Mouse (Mus musculus) cerebellum, postnatal 36 days (tissue): ENCODE results near the gene Gins1.
"Not testable (repeated sequence)": the region's sequence is repeated elsewhere in the genome, so short reads cannot be mapped to it uniquely, and the experiment has no call there.

Source experiments
- DNase-seq, 2 experiments: peaks; one replicate each; pipeline ENCODE4 v3.0.0; 2021 to 2022; ENCODE audit warnings: mixed read lengths in 2 of 2

Gins1 gene

DNA sequence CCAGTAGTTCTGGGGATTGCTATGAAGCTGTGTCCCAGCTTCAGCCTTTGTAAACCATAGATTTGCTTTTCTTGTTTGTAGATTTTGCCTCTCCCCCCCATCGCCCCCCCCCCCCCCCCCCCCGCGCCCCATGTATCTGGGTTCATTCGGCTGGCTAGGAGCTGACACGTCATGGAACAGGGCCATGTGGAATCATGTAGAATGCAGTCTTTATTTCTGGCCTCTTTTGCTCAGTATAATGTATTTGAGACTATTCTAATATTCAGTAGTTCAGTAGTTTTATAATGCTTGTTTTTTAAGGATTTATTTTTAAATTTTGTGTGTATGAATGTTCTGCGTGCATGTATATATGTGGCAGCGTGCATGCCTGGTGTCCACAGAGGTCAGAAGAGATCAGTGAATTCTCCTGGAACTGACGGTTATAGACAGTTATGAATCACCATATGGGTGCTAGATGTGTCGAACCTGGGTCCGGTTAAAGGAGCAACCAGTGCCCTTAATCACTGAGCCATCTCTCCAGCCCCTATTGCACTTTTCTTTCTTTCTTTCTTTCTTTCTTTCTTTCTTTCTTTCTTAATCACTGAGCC is 5.2 kb downstream of the Gins1 start:
- DNase-seq: no peak

DNA sequence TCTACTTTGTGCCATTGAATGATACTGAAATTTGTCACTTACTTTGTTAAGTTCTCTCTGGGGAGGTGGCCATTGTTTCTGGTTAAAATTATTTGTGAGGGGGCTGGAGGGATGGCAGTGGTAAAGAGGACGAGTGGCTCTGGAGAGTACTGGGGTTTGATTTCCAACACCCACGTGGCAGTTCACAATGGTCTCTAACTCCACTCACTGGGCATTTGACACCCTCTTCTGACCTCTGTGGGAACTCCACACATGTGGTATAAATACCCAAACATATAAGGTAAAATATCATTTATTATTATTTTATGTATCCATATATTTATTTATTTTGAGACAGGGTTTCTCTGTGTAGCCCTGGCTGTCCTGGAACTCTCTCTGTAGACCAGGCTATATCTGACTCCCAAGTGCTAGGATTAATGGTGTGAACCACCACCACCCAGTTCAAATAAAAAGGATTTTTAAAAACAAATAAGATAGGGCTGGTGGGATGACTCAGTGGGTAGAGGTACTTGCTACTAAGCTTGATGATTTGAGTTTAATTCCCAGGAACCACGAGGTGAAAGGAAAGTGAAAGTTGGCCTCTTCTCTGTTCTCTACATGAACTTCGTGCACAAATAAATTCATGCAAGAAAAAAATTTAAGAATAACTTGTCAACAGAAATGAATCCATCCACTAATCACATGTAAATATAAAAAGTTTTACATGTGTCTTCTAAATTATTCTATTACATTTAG is 9.7 kb downstream of the Gins1 start:
- DNase-seq: no peak

DNA sequence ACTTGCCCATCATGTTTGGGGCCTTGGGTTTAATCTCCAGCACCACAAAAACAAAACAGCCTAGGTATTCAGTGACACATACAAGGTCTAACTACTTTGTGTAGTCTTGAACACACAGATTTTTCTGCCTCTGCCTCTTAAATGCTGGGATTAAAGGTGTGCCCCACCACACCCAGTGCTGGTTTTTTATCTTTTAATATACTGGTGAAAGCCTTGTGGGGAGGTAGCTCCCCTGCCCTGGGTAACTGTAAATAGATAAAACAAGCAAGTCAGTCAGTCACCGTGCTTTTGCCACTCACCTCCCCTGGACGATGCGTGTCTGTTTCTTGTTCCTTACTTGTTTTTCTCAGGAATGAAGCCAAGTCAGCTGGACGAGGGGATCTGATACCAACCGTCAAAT is 10.6 kb downstream of the Gins1 start:
- DNase-seq: no peak

DNA sequence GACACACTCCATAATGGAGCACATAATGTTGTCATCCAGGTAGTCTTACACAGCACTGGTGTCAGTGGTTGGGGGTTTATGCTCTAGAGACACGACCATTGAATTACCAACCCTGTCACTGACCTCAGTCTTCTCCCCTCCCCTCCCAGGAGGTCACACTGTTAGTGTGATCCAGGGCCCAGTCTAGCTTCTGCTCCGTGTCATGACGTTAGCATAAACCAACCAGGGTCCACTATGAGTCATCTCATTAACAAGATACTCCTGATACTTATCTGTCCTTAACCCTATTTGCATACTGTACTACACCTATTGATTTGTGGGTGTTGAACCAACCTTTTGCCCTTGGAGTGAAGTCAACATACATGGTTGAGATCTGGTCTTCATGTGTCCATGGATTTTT is 13.5 kb downstream of the Gins1 start:
- no peak for DNase-seq

DNA sequence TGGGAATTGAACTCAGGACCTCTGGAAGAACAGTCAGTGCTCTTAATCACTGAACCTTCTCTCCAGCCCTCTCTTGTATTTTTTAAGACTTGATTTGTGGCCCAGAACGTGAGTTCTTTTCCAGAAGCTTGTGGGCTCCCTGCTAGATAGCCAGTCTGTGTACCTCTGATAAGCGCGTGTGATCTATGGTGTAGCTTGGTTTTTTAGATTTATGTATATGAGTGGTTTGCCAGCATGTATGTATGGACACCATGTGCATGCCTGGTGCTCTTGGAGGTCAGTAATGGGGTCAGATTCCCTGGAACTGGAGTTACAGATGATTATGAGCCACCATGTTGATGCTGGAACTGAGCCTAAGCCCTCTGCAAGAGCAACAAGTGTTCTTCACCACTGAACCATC is 15.3 kb downstream of the Gins1 start:
- no peak for DNase-seq

DNA sequence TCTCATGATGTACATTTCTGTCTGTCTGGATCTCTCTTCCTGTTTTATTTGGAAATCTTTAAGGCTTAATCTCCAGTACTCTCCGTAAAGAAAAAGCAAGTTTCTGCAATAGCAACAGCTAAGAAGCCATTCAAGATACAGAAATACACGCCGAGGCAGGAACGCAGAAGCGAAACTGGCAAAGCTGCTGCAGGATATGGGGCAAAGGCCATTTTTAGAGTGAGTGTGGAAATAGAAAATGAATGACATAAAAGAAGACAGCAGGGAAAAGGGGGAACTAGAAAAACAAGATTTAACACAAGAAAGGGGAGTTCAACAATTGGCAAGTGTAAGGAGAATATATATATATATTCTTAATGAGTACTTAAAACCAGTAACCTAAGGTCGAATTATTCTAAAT is 16.5 kb downstream of the Gins1 start:
- DNase-seq: no peak

DNA sequence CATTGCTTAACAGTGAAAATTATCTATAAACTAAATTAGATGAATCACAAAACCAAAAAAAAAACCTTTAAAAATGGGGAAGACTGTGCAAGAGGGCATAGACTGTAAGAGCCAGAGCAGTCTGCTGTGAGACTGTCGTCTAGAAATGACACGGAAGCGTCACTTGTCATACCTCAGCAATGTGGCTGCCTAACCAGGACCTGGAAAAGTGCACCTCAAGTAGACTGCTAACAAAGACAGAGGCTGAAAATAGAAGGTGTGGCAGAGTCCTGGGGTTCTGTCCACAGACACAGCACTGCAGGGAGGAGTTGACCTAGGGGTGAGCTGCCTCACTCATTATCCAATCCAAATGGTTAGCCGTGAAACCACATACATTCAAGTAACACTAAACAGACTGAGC is 17.0 kb downstream of the Gins1 start:
- no peak for DNase-seq

DNA sequence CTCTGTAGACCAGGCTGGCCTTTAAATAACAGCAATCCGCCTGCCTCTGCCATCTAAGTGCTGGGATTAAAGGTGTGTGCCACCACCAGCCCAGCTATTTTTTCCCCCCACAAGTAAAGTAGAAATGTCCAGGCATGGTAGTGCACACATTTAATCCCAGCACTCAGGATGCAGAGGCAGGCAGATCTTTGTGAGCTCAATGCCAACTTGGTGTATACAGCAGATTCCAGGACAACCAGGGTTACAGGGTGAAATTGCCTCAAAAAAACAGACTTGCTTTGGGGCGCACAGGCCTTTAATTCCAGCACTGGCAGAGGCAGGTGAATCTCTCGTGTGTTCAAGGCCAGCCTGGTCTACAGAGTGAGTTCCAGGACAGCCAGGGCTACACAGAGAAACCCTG is 17.8 kb downstream of the Gins1 start:
- no peak for DNase-seq

DNA sequence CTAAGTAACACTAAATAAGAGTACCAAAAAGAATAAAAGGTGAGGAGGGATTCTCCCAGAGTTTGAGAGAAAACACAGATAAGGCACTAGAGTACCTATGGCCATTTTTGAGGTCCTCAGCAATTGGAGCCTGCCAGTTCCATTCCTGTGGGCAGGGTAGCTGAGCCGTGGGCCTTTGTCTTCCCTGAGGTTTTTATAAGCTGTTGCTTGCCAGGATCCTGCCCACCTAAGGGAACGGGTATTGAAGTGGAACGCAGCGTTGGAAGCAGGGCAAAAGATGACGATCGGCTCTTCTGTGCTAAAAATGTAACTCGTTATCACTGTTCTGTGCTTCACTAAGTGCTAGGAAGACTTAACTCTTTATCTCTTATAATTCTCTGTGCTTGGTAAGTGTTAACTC is 18.3 kb downstream of the Gins1 start:
- no peak for DNase-seq

DNA sequence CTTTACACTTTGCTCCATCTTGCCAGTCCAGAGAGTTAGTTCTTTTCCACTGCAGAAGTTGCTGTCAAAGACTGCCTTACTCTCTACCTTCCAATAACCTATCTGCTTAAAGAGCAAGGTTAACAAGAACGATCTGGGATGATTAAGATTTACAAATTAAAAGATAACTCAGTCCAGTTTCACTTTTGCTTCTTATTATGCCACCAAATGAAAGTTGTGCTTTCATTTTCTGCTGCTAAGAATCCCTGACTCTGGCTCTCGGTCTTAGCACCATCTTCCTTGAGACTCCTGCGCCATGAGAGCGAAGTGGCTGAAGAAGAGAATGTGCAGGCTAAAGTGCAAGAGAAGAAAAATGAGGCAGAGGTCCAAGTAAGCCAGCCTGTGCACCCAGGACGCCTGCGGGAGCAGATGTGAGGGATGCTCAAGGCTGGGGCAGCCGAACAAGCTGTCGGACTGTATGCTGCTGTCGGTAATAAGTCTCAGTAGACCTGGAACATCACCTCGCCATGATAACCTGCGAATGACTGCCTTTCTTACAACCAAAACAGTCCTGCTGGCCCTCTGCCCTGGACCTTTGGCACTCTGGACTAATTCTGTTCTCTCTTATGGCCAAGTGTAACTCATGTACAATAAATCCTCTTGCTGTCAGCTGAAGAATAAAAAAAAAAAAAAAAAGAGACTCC is 22.0 kb downstream of the Gins1 start:
- DNase-seq: peak; percentile 40 to 51

DNA sequence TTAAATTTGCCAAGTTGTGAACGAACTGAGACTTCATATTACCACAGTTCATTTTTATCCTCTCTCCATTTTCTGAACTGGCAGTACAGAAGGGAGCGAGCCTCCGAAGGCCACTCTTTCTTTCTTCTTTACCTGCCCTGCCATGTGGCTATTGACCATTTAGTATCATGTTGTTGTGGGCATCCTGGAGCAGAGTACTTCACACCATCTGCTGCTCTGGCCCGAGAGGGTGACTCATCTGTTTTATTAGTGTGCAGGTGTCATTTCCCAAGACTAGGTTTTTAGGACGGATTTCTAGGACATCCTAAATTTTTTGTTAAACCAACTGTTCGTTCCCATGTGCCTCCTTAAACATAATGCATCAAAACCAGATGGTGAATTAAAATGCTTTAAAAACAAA is 24.0 kb downstream of the Gins1 start:
- peak; percentile 40 to 45 for DNase-seq

DNA sequence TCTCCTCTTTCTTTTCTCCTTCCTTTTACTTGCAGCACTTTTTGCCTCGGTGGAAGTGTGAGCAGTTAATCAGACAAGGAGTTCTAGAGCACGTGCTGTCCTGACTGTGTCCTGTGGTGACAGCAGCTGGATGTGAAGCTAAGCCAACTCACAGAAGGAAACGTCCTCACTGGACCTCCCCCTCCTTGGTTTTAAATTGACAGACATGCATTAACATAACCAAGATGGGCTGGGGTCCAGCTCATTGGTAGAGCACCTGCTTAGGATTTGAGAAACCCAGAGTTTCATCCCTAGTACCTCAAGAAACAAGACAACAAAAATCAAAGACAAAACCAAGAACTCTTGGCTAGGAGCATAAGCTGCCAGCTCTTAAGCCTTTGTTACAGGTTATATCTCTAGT is 25.6 kb downstream of the Gins1 start:
- DNase-seq: no peak

DNA sequence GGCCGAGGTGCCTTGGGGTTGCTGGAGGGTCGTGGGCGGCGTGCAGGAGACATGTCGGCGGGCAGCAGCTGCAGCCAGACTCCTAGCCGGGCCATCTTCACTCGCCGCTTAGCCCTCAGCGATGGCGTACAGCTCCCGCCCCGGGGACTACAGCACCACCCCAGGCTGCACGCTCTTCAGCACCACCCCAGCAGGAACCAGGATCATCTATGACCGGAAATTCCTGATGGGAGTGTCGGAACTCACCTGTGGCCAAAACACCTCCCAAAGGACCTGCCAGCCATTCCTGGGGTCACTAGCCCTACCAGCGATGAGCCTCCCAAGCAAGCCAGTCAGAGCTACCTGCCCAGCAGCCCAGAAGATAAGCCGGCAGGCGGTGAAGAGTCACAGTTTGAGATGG is 28.3 kb downstream of the Gins1 start:
- DNase-seq: no peak

DNA sequence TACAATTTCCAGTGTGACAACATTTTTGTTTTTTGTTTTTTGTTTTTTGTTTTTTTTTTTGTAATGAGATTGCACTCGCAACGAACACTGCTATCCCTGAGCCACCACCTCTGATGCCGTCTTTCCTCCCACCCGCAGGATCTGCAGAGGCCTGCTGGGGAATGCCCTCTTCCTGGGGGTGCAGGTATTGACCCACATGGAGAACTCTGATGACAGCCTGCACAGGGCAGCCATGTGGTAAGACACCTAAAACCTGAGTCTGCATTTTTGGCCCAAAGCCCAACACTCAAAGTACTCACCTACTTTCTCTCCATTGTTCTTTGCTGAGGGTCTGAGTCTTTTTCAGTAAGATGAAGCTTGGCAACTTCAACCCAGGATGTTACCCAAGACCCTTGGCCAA is 29.5 kb downstream of the Gins1 start:
- DNase-seq: no peak

DNA sequence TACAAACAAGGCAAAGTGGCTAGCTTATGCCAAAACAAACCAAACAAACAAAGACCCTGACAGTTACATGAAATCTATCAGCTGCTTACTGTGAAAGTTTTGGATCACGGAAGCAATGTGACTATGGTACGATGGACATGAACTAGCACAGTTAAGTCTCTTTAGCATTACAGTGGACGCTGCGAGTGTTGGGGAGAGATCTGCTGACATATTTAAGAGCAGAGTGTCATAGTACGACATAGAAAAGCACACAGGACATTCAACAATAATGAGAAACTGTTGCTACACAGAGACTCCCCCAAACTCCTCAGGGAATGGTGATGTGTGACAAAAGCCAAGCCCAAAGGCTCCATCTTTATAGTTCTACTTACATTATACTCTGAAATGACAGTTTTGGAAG is 38.8 kb downstream of the Gins1 start:
- DNase-seq: no peak

DNA sequence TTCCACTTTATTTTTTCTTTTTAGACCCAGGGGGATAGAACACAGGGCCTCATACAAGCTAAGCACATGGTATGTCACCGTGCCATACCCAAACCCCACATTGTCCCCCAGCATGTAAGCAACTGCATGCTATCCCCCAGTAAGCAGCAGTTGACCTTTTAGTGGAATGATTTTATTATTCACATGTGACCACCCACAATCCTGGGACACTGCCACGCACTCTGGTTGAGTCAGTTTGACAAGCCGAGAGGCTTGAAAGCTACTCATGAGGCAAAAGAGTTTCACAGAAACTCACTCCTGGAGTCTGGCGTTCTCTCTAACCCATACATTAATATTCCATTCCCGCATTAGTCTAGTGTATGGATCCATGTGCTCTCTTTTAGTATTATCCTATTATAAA is 42.1 kb downstream of the Gins1 start:
- not testable (repeated sequence) for DNase-seq

DNA sequence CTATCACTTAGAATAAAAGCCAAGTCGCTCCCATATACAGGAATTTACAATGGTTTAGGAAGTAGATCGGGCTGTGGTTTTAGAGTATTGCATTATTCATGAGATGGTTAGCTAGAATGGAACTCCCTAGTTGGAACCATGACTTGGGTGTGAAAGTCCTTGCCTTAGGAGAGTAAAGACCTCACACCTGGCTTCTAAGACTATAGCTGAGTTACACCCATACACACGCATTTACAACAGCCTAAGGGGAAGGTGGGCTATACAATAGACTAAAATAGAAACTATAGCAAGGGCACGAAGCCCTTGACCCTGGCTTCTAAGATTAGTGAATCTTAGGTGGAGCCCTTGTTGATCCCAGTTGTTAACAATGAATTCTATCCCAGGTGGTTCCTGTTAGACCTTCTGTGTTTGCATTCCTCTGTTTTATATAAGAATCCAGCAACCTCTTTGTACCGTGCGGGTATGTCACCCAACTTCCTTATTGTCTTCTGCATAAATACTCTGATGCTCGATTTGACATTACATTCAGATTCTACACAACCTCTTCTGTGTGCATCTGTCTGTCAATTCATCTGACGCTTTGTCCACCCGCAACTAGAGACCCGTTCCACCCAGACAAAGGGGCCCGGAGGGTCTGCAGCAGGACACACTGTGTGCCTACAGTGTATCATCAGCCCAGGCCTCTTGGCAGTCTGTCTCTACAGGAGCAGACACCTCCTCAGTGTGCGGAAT is 42.8 kb downstream of the Gins1 start:
- DNase-seq: not testable (repeated sequence)

DNA sequence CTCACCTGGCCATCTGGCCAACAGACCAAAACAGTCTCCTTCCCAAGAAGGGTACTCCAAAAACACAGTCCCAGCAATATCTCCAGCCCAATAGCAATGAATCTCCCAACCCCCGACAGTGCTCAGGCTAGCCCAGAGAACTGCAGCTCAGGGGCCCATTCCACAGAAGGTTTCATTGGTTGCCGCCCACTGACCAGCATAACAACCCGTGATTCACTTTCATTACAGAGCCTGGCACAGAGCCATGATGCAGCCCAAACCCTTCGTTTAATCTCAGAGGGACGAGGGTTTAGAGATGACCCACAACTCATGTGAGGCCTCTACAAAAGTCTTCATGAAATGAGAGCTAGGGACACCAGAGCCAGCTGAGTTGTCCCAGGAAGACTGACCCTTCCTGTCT is 43.6 kb downstream of the Gins1 start:
- no peak for DNase-seq

DNA sequence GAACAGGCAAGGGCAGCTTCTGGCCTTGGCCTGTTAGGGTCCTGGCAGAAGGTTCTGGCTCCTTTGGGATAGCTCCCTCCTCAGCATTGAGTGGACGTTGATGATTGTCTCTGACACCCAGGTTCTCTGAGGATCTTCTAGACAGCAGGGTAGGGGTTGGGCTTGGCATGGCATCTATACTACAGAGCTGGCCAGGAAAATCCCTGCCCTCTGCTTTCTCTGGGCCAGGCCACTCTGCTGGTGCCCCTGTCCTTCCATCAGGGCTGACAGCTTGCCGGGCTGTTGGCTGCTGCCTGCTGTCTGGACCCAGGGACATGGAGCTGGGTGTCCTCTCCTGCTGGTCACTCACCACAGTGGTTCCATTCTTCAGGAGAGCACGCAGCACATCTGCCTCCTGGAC is 44.5 kb downstream of the Gins1 start:
- no peak for DNase-seq

DNA sequence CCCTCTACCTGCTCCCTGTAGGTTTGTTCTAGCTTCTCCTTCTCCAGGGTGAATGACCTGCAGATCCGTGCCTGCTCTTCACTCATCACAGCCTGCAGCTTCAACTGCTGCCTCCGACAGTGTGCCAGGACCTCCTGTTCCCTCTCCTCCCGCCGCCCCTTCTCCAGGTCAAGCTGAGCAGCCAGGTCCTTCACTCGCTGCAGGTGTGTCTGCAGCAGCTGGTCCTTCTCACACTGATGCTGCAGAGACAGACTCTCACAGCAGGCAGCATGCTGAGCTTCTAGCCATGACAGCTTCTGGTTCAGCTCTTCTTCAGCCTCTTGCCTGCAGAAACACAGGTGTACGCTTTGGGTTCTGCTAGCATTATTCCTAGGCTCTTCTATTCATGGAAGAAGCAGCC is 44.9 kb downstream of the Gins1 start:
- DNase-seq: no peak

DNA sequence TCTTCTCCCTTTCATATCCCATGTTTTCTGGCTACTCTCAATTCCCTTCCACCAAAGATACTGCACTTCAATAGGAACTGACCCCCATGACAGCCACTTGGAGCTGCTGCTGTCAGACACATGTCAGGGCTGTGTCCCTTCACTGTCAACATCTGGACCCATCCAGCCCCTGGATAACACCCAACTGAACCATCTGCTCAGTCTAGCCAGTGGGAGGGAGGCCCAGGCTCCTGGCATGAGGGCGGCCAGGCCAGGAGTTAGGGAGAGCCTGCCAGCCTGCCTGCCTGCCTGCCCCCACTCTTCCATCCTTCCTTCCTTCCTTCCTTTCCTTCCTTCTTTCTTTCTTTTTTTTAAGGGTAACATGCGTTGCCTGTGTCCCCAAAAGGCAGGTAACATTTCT is 46.0 kb downstream of the Gins1 start:
- DNase-seq: no peak

DNA sequence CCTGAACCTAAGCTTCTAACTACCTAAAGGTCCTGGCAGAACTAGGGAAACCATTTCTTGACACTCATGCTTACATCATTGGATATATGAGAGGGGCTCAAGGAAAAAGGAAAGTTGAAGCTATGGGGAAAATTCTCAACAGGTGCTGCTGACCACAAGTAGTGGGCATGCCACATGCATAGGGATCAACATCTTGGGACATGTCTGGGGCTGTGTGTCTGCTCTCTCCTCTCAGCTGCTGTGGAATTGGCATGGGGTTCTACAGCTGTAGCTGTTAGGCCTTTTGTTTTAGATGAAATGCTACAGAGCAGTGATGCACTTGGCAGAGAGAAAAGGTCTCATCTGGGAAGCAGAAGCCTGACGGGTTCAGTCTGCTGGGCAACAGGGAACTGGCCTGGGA is 50.7 kb downstream of the Gins1 start:
- no peak for DNase-seq

DNA sequence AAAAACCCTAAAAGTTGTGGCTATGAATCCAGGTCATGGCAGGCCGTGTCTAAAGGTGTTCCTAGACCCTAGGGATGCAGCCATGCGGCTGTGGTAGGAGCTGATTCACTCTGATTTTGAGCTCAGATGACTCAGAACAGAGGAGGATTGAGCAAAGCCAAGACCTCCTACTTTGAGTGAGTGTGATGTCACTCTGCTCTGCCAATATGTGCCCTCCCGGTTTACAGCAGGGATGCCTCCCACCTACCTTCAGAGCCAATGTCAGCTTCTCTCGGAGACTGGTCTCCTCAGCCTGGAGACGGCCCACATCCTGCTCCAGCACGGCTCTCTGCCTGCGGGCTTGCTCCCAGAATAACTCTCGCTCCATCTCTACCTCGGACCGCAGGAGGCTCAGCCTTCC is 54.3 kb downstream of the Gins1 start:
- no peak for DNase-seq

DNA sequence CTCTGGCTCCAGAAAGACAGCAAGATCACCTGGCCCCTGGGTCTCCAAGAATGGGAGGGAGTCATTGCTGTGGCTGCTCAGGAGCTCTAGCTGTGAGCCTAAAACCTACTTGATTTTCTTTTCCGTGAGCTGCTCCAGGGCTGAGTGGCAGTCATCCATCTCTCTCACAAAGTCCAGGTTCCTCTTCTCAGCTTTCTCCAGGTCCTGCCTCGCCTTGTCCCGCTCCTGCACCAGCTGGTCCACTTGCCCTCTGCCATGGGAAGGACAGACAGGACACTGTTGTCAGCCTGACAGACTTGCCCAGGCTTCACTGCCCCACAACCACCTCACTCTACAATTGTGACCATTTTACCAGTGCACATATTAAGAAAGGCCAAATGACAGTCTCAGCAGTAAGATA is 58.0 kb downstream of the Gins1 start:
- no peak for DNase-seq
